Mouse (Mus musculus): ENCODE measurements at regions not wholly inside any gene's neighbourhood (a gene's known extent, or its start where the extent isn't known, plus 50 kb on each side); places are given as distances from the start of the nearest gene placed in this dataset.

DNA sequence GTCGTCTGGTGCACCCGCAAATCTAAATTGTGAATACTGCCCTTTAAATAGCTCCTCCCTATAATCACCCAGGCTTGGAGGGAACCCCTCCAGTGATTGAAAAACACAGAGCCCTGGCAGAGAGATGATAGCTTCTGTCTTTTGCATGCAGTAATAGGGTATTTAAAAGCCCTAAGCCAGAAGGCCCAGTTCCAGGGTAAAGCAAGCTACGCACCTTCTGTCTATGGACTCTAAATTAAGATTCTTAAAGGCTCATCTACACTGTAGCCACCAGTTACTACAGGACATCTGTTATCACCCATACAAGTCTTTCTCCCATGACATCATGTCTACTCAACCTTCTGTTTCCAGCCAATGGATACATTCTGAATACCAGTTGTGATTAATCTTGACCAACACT lies 167.8 kb downstream of the Gm11361 start:
- no peak for DNase-seq

DNA sequence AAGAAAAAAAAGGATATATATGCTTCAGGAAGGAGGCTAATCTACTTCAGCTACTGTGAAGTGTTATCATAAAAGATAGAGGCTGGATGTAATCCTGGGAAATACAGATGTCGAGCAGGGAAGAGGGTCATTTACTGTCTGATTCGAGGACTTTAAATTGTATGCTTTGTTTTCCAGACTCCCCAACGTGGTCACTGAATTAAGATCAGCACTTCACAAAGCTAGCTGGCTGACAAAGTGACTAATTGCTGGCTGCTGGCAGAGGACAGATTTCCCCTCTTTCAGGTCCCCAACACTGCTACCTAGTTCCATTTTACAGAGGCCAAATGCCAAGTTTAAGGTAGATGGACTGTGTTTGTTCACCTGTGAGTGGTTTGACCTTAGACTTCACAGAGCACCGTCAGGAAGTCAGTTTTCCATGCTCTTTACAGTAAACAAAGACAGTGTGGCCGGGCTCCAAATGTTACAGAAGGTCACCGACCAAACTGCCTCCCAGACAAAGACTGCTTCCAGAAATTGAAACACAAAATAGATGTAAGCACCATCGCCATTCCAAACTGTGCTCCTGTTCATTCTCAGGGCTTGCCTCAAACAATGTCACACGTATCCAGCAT lies 167.2 kb downstream of the Gm11361 start:
- DNase-seq: peak; percentile 22

DNA sequence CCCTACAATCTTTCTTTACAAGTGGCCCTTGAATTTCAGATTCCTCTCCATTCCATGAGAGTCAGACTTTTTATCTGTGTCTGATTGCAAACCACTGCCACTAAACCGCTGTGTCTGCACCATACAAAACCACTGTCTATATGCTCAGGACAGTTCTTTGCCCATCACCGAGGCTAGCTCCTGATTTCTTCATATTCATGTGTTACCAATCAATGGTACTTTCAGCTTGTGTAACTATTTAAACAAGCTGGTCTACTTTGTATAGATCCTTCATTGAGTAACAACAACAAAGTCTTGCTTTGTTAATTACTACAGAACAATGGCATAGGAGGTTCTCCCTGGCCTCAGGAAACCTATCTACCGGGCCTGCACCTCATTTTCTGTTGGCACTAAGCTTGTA lies 164.0 kb downstream of the Gm11361 start:
- DNase-seq: no peak

DNA sequence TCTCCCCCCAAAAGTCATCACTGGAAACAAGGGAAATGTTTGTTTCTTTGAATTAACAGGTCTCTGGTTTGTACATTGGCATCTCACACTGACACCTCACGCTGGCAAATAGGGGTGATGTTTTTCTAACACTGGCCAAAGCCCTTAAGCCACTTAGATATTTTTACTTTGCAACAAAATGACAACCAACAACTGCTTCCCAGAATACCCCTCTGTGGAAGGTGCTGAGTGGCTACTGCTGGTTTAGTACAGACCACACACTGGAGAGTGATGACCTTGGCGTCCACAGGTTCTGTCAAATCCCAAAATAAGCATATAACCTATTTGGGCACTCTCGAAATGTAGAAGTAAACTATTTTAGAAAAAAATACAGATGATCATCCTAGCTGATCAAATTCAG lies 163.3 kb downstream of the Gm11361 start:
- DNase-seq: no peak

DNA sequence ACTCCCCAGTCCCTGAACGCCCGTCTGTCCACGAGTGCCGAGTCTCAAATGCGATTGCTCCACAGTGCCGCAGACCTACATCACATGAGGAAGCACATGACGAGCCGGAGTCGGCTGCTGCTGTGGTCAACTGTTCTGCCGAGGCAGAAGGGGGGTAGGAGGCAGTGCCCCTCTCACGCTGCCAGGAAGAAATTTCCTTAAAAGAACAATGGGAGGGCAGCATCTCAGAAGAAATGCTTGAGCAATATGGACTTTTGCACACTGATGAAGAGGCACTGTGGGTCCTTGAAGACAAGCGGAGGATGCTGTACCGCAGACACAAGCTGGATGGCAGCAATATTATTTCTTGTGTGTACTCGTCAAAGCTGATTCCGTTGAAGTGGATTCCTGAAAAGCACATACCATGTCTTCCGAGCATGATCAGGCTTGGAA lies 162.6 kb downstream of the Gm11361 start:
- DNase-seq: peak; percentile 78

DNA sequence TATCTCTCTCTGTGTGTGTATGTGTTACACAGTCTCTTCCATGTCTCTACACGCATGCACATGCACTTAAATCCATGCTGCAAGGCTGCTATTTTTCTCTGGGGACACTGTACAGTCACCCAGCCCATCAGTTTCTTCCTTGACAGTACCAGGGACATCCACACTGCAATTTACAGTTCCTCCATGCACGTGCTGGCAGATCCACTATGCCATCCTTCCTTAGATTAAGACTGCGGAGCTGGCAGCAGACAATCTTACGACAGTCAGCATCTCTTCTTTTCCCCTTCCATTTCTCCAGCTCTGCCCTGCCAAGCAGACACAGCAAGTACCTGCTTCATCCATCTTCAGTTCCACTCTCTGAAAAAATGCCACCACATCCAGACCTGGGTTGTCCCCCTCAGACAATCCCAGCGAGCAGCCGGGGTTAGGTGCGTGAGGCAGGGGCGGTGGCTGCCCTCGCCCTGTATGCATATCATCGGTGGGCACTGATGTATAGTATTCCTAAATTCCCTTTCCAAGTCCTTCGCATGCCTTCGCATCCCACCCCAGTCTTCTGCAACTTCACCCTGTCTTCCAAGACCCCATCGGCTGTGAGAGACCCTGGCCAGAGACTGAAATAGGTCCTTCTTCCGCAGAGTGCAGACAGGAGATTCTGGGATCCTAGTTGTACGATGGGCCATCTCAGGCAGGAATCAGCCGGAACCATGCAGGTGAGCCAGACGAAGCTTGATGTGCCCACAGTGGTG lies 161.8 kb downstream of the Gm11361 start:
- DNase-seq: peak; percentile 61

DNA sequence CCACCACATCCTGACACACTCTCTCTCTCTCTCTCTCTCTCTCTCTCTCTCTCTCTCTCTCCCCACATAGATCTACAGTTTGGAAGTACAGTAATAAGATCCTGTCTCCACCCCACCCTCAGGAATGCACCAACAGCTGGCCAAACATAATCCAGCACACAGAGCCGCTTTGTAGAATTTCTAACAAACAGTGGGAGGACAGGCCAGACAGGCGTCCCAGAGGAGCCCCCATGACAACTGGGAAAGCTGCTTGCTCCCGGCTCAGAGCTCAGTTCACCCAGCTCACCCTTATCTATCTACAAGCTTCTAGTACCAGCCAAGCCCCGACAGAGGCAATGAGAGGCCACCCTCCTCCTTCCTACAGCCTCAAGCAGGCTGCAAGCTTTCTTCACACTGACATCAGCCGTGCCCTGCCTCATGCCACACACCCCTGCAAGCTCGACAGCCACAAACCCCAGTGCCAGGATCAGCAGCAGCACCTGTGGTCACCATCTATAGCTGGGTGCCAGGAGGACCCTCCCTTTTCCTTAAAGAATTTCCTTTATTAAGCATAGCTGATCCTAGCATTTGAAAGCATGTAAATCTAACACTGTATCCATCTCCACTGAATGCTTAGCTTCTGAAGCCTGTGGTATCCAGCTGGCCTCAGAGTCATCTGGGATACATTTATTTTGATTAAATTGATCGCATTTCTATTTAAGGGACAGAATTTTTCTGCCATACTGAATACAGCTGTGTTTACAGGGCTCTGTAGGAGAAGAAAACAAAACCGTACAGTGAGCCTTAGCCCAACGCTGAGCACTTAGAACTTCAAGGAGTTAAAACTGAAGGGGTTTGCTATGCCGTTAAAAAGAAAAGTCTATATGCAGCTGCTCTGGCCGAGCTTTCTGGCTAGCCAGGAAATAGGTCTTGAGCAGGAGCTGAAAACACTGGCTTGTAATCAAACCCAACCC lies 160.9 kb downstream of the Gm11361 start:
- peak; percentile 83 for DNase-seq

DNA sequence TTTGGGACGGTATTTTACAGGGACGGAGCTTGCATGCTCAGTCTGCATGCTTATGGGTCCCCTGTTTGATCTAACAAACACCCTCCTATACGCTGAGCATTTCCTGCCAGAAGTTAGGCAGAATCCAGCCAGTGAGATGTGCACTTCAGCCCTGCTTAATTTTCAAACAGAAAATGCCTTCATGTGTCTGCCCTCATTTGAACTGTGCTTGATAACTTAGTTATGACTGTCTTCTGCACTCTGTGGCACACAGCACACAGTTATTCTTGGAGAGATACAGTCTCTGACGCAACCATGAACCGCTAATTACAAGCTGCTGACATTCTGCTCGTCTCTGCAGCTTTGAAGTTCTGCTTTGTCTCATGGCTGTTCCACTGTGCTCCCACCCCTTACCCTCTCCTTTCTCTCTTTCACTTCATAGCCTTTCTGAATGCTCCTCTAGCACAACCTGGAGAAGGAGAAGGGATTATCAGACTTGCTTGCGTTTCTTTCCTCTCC lies 160.2 kb downstream of the Gm11361 start:
- peak; percentile 72 for DNase-seq

DNA sequence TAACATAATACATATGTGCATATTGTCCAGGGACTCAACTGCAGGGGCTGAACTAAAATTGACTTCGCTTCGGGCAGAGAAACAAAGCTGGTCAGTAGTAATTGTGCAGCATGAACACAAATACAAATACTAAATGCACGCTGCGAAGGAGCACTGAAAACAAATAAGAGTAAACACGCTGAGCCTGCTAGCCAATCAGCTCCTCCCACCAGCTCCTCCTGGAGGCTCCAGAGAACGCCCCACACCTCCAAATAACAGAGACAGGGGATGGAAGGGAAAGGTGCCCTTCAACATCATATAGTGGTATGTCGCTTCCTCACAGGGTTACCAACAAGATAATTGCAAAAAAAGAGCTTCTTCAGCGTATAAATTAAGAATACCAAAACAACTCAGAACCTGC lies 159.6 kb downstream of the Gm11361 start:
- peak; percentile 58 for DNase-seq

DNA sequence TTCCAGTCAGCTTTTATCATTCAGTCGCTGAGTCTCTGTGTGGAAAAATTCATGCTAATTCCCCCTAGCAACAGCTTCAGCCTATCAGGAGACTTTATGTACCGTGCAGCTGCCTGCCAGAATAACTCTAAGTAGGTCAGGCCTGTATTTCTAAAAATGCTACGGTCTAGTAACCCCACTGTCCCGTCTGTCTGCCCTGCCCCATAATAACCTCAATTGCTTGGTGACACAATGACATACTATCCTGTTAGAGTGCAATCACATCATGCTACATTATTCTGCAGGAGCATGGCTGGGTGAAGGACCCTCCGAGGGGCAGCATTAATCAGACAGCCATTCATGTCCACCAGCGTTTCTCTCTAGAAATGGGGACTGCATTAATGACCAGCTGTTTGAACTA lies 158.9 kb downstream of the Gm11361 start:
- DNase-seq: peak; percentile 51

DNA sequence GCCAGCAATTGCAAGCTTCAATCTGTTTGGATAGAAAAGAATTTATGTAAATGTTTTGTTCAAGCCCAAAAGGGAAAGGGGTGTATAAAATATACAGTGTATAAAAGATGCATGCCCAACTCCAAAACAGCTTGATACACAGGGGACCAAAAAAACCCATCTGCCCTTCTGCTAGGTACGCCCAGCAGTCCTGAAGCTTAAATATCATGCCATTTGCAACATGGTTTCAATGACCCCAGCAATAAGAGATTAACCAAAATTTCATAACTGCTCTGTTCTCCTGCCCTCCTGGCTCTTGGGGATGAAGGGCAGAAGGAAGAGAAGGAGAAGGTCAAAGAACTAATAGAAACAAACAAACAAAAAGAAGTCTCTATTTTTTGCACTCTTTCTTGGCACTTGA lies 158.4 kb downstream of the Gm11361 start:
- DNase-seq: no peak

DNA sequence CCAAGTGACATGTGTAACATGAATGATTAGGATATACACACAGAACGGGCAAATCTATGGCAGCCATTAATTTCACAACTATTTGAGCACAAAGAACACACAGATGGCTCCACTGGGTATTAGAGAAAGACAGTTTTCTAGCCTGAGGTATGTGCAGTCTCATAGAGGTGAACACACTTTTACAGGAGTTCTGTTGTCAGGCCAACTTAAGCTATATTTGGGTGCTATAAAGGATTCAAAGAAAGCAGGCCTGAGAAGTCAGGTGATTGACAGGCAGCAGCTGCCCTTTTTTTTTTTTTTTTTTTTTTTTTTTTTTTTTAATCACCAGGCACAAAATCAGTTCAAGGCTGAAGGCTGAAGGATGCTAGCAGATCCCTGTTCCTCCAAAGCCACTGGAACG lies 153.0 kb downstream of the Gm11361 start:
- no peak for DNase-seq

DNA sequence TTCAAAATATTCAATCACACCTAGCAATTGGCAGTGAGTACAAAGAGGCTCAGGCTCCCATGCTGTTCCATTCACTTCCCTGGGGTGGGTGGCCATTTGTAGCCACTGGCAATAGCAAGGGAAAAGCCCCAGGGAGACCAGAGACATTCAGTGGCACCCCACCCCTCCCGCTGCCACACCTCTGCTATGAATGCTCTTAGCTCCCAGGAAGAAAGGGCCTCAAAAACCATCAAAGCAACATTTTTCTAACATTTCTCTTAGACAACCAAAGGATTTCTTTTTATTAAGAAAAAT lies 152.2 kb downstream of the Gm11361 start:
- no peak for DNase-seq

DNA sequence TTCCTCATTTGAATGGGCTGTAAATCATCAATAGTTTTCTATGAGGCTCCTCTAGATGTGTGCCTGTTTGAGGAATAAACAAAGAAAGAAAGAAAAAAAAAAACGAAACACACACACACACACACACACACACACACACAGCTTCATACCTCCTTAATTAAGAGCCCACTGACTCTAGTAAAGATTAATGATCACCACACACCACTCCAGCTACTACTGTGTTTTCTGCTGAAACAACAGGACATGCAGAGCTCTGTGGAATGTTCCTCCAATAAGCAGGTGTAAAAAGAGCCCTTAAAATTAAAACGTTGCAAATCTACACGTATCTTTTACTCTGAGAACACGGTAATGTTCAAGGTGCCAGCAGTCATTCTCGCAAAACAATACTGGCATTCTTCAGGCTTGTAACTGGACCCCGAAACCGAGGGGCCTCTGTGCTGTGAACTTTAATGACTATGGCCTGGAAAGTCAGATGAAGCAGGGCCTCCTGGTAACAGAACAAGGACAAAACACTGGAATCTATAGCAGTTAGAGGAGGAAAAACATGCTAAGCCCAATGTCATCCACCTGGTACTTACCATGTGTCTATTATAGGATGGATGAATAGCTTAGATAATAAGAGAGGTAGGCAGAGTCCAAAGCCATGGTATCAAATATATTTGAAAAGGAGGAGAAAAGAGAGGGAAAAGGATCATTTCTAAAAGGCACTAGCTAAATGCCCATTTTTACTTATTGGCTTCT lies 151.7 kb downstream of the Gm11361 start:
- no peak for DNase-seq

DNA sequence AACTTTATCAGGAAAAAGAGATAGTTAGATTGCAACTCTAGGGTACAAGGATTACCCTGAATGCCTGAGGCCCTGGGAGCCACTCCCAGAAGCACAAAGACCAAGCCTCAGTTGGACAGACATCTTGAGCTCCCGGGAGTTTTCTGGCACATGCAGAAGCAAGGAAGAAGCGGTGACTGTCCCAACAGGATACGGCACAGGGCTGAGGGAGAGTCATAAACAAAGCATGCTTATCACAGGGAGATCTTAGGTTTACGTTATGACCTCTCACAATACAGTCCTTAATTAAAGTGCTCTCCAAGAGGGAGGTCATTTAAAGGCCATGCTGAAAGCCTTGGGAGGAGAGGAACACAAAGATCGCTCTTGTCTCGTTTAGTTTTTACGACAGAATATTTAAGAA lies 143.1 kb downstream of the Gm11361 start:
- no peak for DNase-seq

Data from thymus, postnatal 25 days (tissue).